Mouse (Mus musculus) cerebellum, adult 2 months (tissue): ENCODE results near the gene Xylb.

Experiments
- CTCF ChIP-seq: fragments of 200-500 bp; IDR thresholded peaks from 2 replicates; pipeline ENCODE4 v1.5.1; 2011; ENCODE audit warnings: low read depth, mild to moderate bottlenecking, control low read depth, low read length, moderate library complexity, borderline replicate concordance; ENCODE audit not compliant: insufficient read depth
- POLR2A ChIP-seq: fragments of 200-500 bp; IDR thresholded peaks from 2 replicates; pipeline ENCODE4 v1.6.1; 2011; ENCODE audit warnings: low read length, control low read depth, borderline replicate concordance; ENCODE audit not compliant: insufficient read depth

DNA sequence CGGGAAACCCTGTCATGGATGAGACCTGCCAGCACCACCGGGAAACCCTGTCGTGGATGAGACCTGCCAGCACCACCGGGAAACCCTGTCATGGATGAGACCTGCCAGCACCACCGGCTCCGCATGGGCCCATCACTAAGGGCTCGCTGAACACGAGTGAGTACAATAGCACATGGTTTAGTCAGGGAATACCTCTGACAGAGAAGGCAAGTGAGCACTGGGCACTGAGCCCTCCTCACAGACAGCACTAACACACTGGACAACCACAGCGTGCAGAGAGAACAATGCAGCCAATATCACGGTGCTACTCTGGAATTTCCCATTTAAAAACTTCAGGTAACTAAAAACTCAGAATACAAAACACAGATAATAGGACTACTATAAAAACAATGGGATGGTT lies 44.1 kb upstream of the Xylb start:
- no peak for TF ChIP-seq POLR2A
- no peak for TF ChIP-seq CTCF
